Mouse (Mus musculus) lung, embryonic 14.5 days (tissue): ENCODE results near the gene Wdr18. TPM values are rescaled to one million over a fixed set of nuclear protein-coding genes. Genes with fewer than 3 reads are reported as not detected.
A peak's percentile ranks its signal among the peaks of the same experiment; 100 is the strongest.
"Not testable (repeated sequence)": the region's sequence is repeated elsewhere in the genome, so short reads cannot be mapped to it uniquely, and the experiment has no call there.

Source experiments
- ATAC-seq: fragments of 200-750 bp; cut with Nextera tagmentation; 2 replicates; pipeline ENCODE4 v1.8.0; 2017; ENCODE audit warnings: mild to moderate bottlenecking, moderate TSS enrichment, moderate library complexity; ENCODE audit not compliant: insufficient read depth
- DNase-seq: peaks from one replicate; pipeline ENCODE4 v3.0.0-alpha.2; 2015
- H3K27ac ChIP-seq: fragments of 300-500 bp; sonication (generic); 2 replicates; pipeline ENCODE4 v1.5.1; 2014; ENCODE audit warnings: low read depth, mild to moderate bottlenecking, moderate library complexity
- H3K27me3 ChIP-seq: fragments of 300-500 bp; sonication (generic); 2 replicates; pipeline ENCODE4 v1.6.1; 2014; ENCODE audit warnings: low read length, control low read depth; ENCODE audit not compliant: insufficient read depth
- H3K36me3 ChIP-seq: fragments of 300-500 bp; sonication (generic); 2 replicates; pipeline ENCODE4 v1.6.1; 2014; ENCODE audit warnings: control low read depth; ENCODE audit not compliant: insufficient read depth
- H3K4me1 ChIP-seq: fragments of 300-500 bp; sonication (generic); 2 replicates; pipeline ENCODE4 v1.6.1; 2014; ENCODE audit warnings: antibody characterized with exemption, control low read depth; ENCODE audit not compliant: insufficient read depth
- H3K4me2 ChIP-seq: fragments of 300-500 bp; sonication (generic); 2 replicates; pipeline ENCODE4 v1.6.1; 2014; ENCODE audit warnings: mild to moderate bottlenecking
- H3K4me3 ChIP-seq: fragments of 300-500 bp; sonication (generic); 2 replicates; pipeline ENCODE4 v1.5.1; 2014; ENCODE audit warnings: low read depth, low read length
- H3K9ac ChIP-seq: fragments of 300-500 bp; sonication (generic); 2 replicates; pipeline ENCODE4 v1.6.1; 2014
- H3K9me3 ChIP-seq: fragments of 300-500 bp; sonication (generic); 2 replicates; pipeline ENCODE4 v1.6.1; 2016; ENCODE audit warnings: low read depth, low read length, control low read depth
- CTCF ChIP-seq: IDR thresholded peaks from 2 replicates; pipeline ENCODE4 v1.5.1; 2016; ENCODE audit warnings: antibody characterized with exemption, low read depth
- WGBS: fragments of 180-500 bp; shearing (Covaris S2); extraction: QIAGEN DNeasy Blood & Tissue Kit; methylation state at CpG from one replicate; pipeline ENCODE4 v1.1.7; 2014; 5-methylcytosine and 5-hydroxymethylcytosine counted together
- polyA plus RNA-seq: library from polyadenylated mRNA; unstranded; fragments of >200 nt; fragmentation: Nextera tagmentation; extraction: Ambion mirVana; gene quantifications from 2 replicates; pipeline ENCODE4 v1.2.1, GENCODE M21; 2014

Gene Wdr18
- polyA plus RNA-seq, 1 experiment from 2014 or later = 124 TPM

GRCm38 (mm10) chr10:79949873-79950272 lies 10.1 kb upstream of the Wdr18 start:
- WGBS = 86% methylated on average over 4 of the region's 4 CpGs
- Histone ChIP-seq H3K4me1 (peaks cover 17% of the 10 kb centered on the region), H3K36me3 (peaks cover 57% of the 10 kb centered on the region), H3K9ac (no peak overlapping the region), H3K27me3 (no peaks in the 10 kb centered on the region), H3K9me3 (no peaks in the 10 kb centered on the region), H3K4me3 (no peak overlapping the region), H3K27ac (no peak overlapping the region), H3K4me2 (no peak overlapping the region)
- ATAC-seq (no peak), DNase-seq (no peak)
- TF ChIP-seq CTCF = no peak

DNA sequence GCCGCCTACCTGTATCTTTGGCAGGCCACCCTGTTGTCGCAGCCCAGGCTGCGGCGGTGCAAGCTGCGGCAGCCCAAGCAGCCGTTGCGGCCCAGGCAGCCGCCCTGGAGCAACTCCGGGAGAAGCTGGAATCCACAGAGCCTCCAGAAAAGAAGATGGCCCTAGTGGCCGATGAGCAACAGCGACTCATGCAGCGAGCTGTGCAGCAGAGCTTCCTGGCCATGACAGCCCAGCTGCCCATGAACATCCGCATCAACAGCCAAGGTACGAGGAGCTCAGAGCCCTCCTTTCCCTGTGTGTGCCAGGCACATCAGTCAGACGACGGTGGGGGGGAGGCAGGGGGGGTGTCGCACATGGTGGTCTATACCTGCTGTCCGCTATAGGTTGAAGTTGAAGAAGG lies 9.3 kb upstream of the Wdr18 start:
- Histone ChIP-seq H3K9ac (no peak overlapping the region), H3K9me3 (no peaks in the 10 kb centered on the region), H3K27ac (no peak overlapping the region), H3K4me1 (peaks cover 13% of the 10 kb centered on the region), H3K4me2 (no peak overlapping the region), H3K36me3 (peaks cover 57% of the 10 kb centered on the region), H3K4me3 (no peak overlapping the region), H3K27me3 (no peaks in the 10 kb centered on the region)
- no peak for TF ChIP-seq CTCF
- no peak for DNase-seq
- ATAC-seq = no peak
- 83% methylated on average over 18 of the region's 18 CpGs for WGBS

GRCm38 (mm10) chr10:79953946-79954345 lies 6.0 kb upstream of the Wdr18 start:
- H3K4me2 ChIP-seq = no peak overlapping the region
- H3K4me3 ChIP-seq = no peak overlapping the region
- H3K9ac ChIP-seq = no peak overlapping the region
- WGBS = 81% methylated on average over 6 of the region's 6 CpGs
- H3K27me3 ChIP-seq = no peaks in the 10 kb centered on the region
- ATAC-seq (no peak), DNase-seq (peak; percentile 57)
- TF ChIP-seq CTCF = peak; percentile 74
- peaks cover 42% of the 10 kb centered on the region for H3K36me3 ChIP-seq
- no peaks in the 10 kb centered on the region for H3K9me3 ChIP-seq
- no peak overlapping the region for H3K27ac ChIP-seq
- H3K4me1 ChIP-seq = no peaks in the 10 kb centered on the region

GRCm38 (mm10) chr10:79955691-79956090 lies 4.3 kb upstream of the Wdr18 start:
- Histone ChIP-seq H3K9me3 (no peaks in the 10 kb centered on the region), H3K27ac (no peak overlapping the region), H3K4me1 (no peaks in the 10 kb centered on the region), H3K9ac (no peak overlapping the region), H3K27me3 (no peaks in the 10 kb centered on the region), H3K4me2 (no peak overlapping the region), H3K36me3 (peaks cover 25% of the 10 kb centered on the region), H3K4me3 (no peak overlapping the region)
- WGBS = 62% methylated on average over 9 of the region's 9 CpGs
- no peak for TF ChIP-seq CTCF
- no peak for DNase-seq
- ATAC-seq = no peak

DNA sequence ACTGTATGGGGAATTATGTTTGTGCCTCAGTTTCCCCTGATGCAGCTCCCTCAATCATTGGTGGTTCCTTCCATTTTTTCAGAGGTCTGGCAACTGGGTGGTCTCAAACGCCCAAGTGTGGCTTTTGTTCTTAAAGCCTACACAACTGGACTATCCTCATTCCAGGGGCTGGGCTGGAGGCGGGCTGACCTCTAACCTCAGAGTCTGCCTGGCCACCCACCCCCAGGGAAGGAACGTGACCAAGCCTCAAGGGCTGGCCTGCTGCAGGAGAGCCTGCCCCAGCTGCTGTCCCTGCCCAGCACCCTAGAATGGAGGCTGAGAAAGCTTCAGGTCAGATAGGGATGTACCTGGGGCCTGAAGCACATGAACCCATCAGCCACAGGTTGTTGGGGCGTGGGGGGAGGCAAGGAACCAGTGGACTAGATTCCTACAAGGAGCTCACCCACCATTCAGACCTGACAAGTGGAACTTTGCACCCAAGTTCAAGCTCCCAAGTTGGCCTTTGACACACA lies 3.3 kb upstream of the Wdr18 start:
- Histone ChIP-seq H3K9ac (no peak overlapping the region), H3K27ac (no peak overlapping the region), H3K9me3 (no peaks in the 10 kb centered on the region), H3K4me2 (no peak overlapping the region), H3K4me1 (0 out of 2 replicates have a peak, but pooled peaks cover 6% of the 10 kb centered on the region), H3K27me3 (no peaks in the 10 kb centered on the region), H3K4me3 (no peak overlapping the region), H3K36me3 (peaks cover 21% of the 10 kb centered on the region)
- DNase-seq (no peak), ATAC-seq (no peak)
- WGBS = 20% methylated on average over 4 of the region's 4 CpGs
- TF ChIP-seq CTCF = no peak

GRCm38 (mm10) chr10:79958140-79958816 lies 1.7 kb upstream of the Wdr18 start:
- 12% methylated on average over 21 of the region's 21 CpGs for WGBS
- no peak overlapping the region for H3K4me3 ChIP-seq
- peak; percentile 85 for DNase-seq
- peak; percentile 94 for TF ChIP-seq CTCF
- H3K36me3 ChIP-seq = peaks cover 24% of the 10 kb centered on the region
- no peak overlapping the region for H3K27ac ChIP-seq
- peak overlapping the region; percentile 45 for H3K4me2 ChIP-seq
- H3K4me1 ChIP-seq = 0 out of 2 replicates have a peak, but pooled peaks cover 6% of the 10 kb centered on the region
- H3K9me3 ChIP-seq = no peaks in the 10 kb centered on the region
- H3K9ac ChIP-seq = no peak overlapping the region
- no peaks in the 10 kb centered on the region for H3K27me3 ChIP-seq
- no peak for ATAC-seq

GRCm38 (mm10) chr10:79959412-79959811 lies 540 bp upstream of the Wdr18 start:
- Histone ChIP-seq H3K4me3 (peak overlapping the region; percentile 99), H3K4me2 (peak overlapping the region; percentile 89), H3K36me3 (peaks cover 31% of the 10 kb centered on the region)
- not testable (repeated sequence) for H3K9ac ChIP-seq, DNase-seq, ATAC-seq, H3K4me1 ChIP-seq, H3K27ac ChIP-seq, H3K9me3 ChIP-seq, H3K27me3 ChIP-seq
- 33% methylated on average over 10 of the region's 10 CpGs for WGBS
